Comparison of ENCODE assay signal across 10 mouse cellular contexts in the genomic region with DNA sequence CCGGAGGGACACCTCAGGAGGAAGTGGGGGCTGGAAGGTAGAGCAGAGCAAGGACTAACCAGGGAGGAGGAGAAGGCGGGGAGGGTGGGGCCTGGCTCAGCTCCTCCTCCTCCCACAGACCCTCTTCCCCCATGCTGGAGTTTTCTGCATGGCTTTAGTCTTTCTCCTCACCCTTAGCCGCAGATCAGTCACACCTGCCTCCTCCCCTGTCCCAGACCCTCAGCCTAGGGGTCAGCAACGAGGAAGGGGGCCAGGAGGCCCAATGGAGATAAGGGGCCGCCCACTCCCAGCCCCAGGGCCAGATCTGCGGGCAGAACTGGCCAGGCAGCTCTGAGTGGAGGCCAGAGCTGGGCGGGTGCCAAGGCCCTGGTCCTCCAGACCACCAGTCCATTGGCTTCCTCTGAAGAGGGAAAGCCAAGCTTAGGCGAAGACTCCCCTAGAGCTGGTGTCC. TPM values are rescaled to one million over a fixed set of nuclear protein-coding genes. Genes with fewer than 3 reads are reported as not detected.
A peak's percentile ranks its signal among the peaks of the same experiment; 100 is the strongest.
DNase-seq lines count a peak whose midpoint lies in the region; ATAC-seq and TF ChIP-seq lines count a peak whose summit lies in the region.
"Had no signal": no experiment of that assay in that cellular context is flagged by ENCODE, and none has a peak within 500 bp of the region (broad histone marks: within the 10 kb centered on the region; RNA-seq: fewer than 3 reads in every experiment).

No protein-coding gene starts in this region.

- H3K9ac ChIP-seq in hindbrain, embryonic 11.5 days (ENCODE audit: low read depth, low read length): peak overlapping the region; percentile 25
- no peak overlapping the region for H3K9ac ChIP-seq in hindbrain, embryonic 14.5 days
- peak overlapping the region; percentile 46 for H3K9ac ChIP-seq in intestine, embryonic 15.5 days

- no peaks in the 10 kb centered on the region for H3K36me3 ChIP-seq in hindbrain, embryonic 11.5 days (ENCODE audit: control insufficient read depth, insufficient read depth, low read length)
- no peaks in the 10 kb centered on the region for H3K36me3 ChIP-seq in hindbrain, embryonic 14.5 days (replicated peaks; ENCODE audit: control insufficient read depth, insufficient read depth)
- H3K36me3 ChIP-seq in testis, adult 2 months (ENCODE audit: control insufficient read depth, insufficient read depth, low read length): no peaks in the 10 kb centered on the region
- no peaks in the 10 kb centered on the region for H3K36me3 ChIP-seq in intestine, embryonic 15.5 days

- no peak for TF ChIP-seq CTCF in testis, adult 2 months (IDR thresholded peaks at IDR 0.05; ENCODE audit: control insufficient read depth, insufficient read depth, insufficient replicate concordance, low read depth, low read length)

- H3K9me3 ChIP-seq in hindbrain, embryonic 11.5 days (ENCODE audit: control insufficient read depth, low read length): no peaks in the 10 kb centered on the region
- no peaks in the 10 kb centered on the region for H3K9me3 ChIP-seq in hindbrain, embryonic 14.5 days (ENCODE audit: control insufficient read depth, low read length)
- H3K9me3 ChIP-seq in intestine, embryonic 15.5 days: no peaks in the 10 kb centered on the region

- no peak overlapping the region for H3K4me3 ChIP-seq in hindbrain, embryonic 11.5 days (ENCODE audit: low read depth, low read length)
- no peak overlapping the region for H3K4me3 ChIP-seq in hindbrain, embryonic 14.5 days (replicated peaks; ENCODE audit: low read length)
- no peak overlapping the region for H3K4me3 ChIP-seq in testis, adult 2 months (ENCODE audit: control insufficient read depth, low read depth, low read length)
- H3K4me3 ChIP-seq in intestine, embryonic 15.5 days (replicated peaks): peak overlapping the region; percentile 24

- WGBS in hindbrain, embryonic 11.5 days: 14% methylated on average over 8 of the region's 8 CpGs
- WGBS in hindbrain, embryonic 14.5 days: 16% methylated on average over 8 of the region's 8 CpGs
- 6% methylated on average over 8 of the region's 8 CpGs for WGBS in intestine, embryonic 15.5 days

- H3K27me3 ChIP-seq in hindbrain, embryonic 11.5 days (ENCODE audit: control insufficient read depth, insufficient read depth, low read length): no peaks in the 10 kb centered on the region; the same call in none of the 2 replicates
- peaks cover 9% of the 10 kb centered on the region; the same call in 1 of the 2 replicates for H3K27me3 ChIP-seq in hindbrain, embryonic 14.5 days (ENCODE audit: control insufficient read depth, insufficient read depth, low read length)
- no peaks in the 10 kb centered on the region for H3K27me3 ChIP-seq in testis, adult 2 months (ENCODE audit: control insufficient read depth, insufficient read depth, low read length)
- no peaks in the 10 kb centered on the region for H3K27me3 ChIP-seq in intestine, embryonic 15.5 days (replicated peaks)
- H3K27me3 ChIP-seq: Patski had no signal

- no peak overlapping the region for H3K27ac ChIP-seq in hindbrain, embryonic 11.5 days (ENCODE audit: low read depth, low read length)
- H3K27ac ChIP-seq in hindbrain, embryonic 14.5 days: no peak overlapping the region
- peak overlapping the region; percentile 46; the same call in 1 of the 2 replicates for H3K27ac ChIP-seq in testis, adult 2 months (ENCODE audit: control insufficient read depth, insufficient read depth, low read depth, low read length)
- H3K27ac ChIP-seq in intestine, embryonic 15.5 days: peak overlapping the region; percentile 95
- H3K27ac ChIP-seq: macrophage had no signal

- TF ChIP-seq POLR2A in testis, adult 2 months (IDR thresholded peaks at IDR 0.05; ENCODE audit: control insufficient read depth, low read depth, low read length): no peak

- ATAC-seq in hindbrain, embryonic 11.5 days (ENCODE audit: low FRiP score): no peak
- ATAC-seq in hindbrain, embryonic 14.5 days (ENCODE audit: low FRiP score): no peak
- peak; percentile 8; the same call in 1 of the 2 replicates for ATAC-seq in intestine, embryonic 15.5 days
- ATAC-seq: Patski had no signal

- DNase-seq in hindbrain, embryonic 11.5 days (ENCODE audit: low spot score): no peak
- DNase-seq in hindbrain, embryonic 14.5 days (ENCODE audit: low spot score): no peak
- no peak for DNase-seq in testis, postnatal 14 days (ENCODE audit: low spot score)
- DNase-seq in layer of hippocampus, adult 18-20 months (ENCODE audit: low spot score in 2 of 2): no peak
- DNase-seq in layer of hippocampus, postnatal 25 days (ENCODE audit: extremely low spot score in 1 of 2, low spot score in 1 of 2): no peak
- DNase-seq in cerebellum, adult 8-10 months: no peak

- peaks cover 5% of the 10 kb centered on the region for H3K4me1 ChIP-seq in hindbrain, embryonic 11.5 days (replicated peaks; ENCODE audit: control insufficient read depth, insufficient read depth, low read length)
- peaks cover 16% of the 10 kb centered on the region for H3K4me1 ChIP-seq in hindbrain, embryonic 14.5 days (replicated peaks; ENCODE audit: control insufficient read depth, insufficient read depth, low read length)
- H3K4me1 ChIP-seq in testis, adult 2 months (ENCODE audit: control insufficient read depth, insufficient read depth, low read length): peaks cover 15% of the 10 kb centered on the region
- H3K4me1 ChIP-seq in intestine, embryonic 15.5 days (replicated peaks): peaks cover 85% of the 10 kb centered on the region

- no peak overlapping the region for H3K4me2 ChIP-seq in hindbrain, embryonic 11.5 days (replicated peaks; ENCODE audit: low read depth, low read length)
- no peak overlapping the region for H3K4me2 ChIP-seq in hindbrain, embryonic 14.5 days (replicated peaks)
- H3K4me2 ChIP-seq in intestine, embryonic 15.5 days (replicated peaks): peak overlapping the region; percentile 57

RNA-seq across cellular contexts. Expression of gene Tead3, which starts 5.3 kb away (rescaled TPM):
- 3.7 and 5.1 TPM in 2 replicates for polyA plus RNA-seq in hindbrain, embryonic 11.5 days (2014; fragmentation: Nextera tagmentation; extraction: Ambion mirVana)
- polyA plus RNA-seq in hindbrain, embryonic 14.5 days (2014; fragmentation: Nextera tagmentation; extraction: Ambion mirVana): 1.3 and 1.4 TPM in 2 replicates
- 3.2 and 4.3 TPM in 2 replicates for polyA plus RNA-seq in testis, adult 2 months (2012; rRNA removed)
- polyA plus RNA-seq in intestine, embryonic 15.5 days (2015; fragmentation: Nextera tagmentation; extraction: Ambion mirVana): 8.9 and 10.0 TPM in 2 replicates
- total RNA-seq in layer of hippocampus, adult 18-20 months (2021): 1 to 10 TPM; 2.0 to 2.4 TPM
- 1 to 10 TPM; 2.2 to 4.0 TPM for total RNA-seq in layer of hippocampus, postnatal 25 days (2021)
- polyA plus RNA-seq: macrophage had no signal

RNA-seq across cellular contexts. Expression of gene Rpl10a, which starts 17.0 kb away (rescaled TPM):
- polyA plus RNA-seq in hindbrain, embryonic 11.5 days (2014; fragmentation: Nextera tagmentation; extraction: Ambion mirVana): 445 and 475 TPM in 2 replicates
- 370 and 441 TPM in 2 replicates for polyA plus RNA-seq in hindbrain, embryonic 14.5 days (2014; fragmentation: Nextera tagmentation; extraction: Ambion mirVana)
- polyA plus RNA-seq in testis, adult 2 months (2012; rRNA removed): 444 and 603 TPM in 2 replicates
- 639 and 690 TPM in 2 replicates for polyA plus RNA-seq in intestine, embryonic 15.5 days (2015; fragmentation: Nextera tagmentation; extraction: Ambion mirVana)
- 100 to 1,000 TPM; 356 to 365 TPM for total RNA-seq in layer of hippocampus, adult 18-20 months (2021)
- 100 to 1,000 TPM; 353 to 376 TPM for total RNA-seq in layer of hippocampus, postnatal 25 days (2021)

RNA-seq across cellular contexts. Expression of gene Tulp1, which starts 19.7 kb away (rescaled TPM):
- polyA plus RNA-seq in hindbrain, embryonic 11.5 days (2014; fragmentation: Nextera tagmentation; extraction: Ambion mirVana): 2.9 and 4.1 TPM in 2 replicates
- 1.2 and 1.7 TPM in 2 replicates for polyA plus RNA-seq in hindbrain, embryonic 14.5 days (2014; fragmentation: Nextera tagmentation; extraction: Ambion mirVana)
- polyA plus RNA-seq in testis, adult 2 months (2012; rRNA removed): 0.12 and 0.36 TPM in 2 replicates
- polyA plus RNA-seq in intestine, embryonic 15.5 days (2015; fragmentation: Nextera tagmentation; extraction: Ambion mirVana): 3.6 and 4.1 TPM in 2 replicates
- not detected for total RNA-seq in layer of hippocampus, adult 18-20 months (2021)
- total RNA-seq in layer of hippocampus, postnatal 25 days (2021): not detected
- polyA plus RNA-seq: macrophage, Patski had no signal

RNA-seq across cellular contexts. Expression of gene Fance, which starts 32.0 kb away (rescaled TPM):
- polyA plus RNA-seq in hindbrain, embryonic 11.5 days (2014; fragmentation: Nextera tagmentation; extraction: Ambion mirVana): 18.7 and 22.5 TPM in 2 replicates
- polyA plus RNA-seq in hindbrain, embryonic 14.5 days (2014; fragmentation: Nextera tagmentation; extraction: Ambion mirVana): 22.0 and 22.6 TPM in 2 replicates
- 4.3 and 4.4 TPM in 2 replicates for polyA plus RNA-seq in testis, adult 2 months (2012; rRNA removed)
- polyA plus RNA-seq in intestine, embryonic 15.5 days (2015; fragmentation: Nextera tagmentation; extraction: Ambion mirVana): 22.7 and 29.8 TPM in 2 replicates
- total RNA-seq in layer of hippocampus, adult 18-20 months (2021): 10 to 100 TPM; 22.8 to 26.0 TPM
- total RNA-seq in layer of hippocampus, postnatal 25 days (2021): 10 to 100 TPM; 22.6 to 27.1 TPM

Comparison
In these comparisons a context has a peak if more than half of its experiments do, and no peak if none do; other contexts are left out.
1. H3K27ac ChIP-seq: peak in testis, adult 2 months (single experiment) and intestine, embryonic 15.5 days (single experiment); none in hindbrain, embryonic 11.5 days (single experiment) and hindbrain, embryonic 14.5 days (single experiment).